Comparison of ENCODE assay signal across 8 mouse cellular contexts in genomic region chr13:56703222-56703870, GRCm38 (mm10). TPM values are rescaled to one million over a fixed set of nuclear protein-coding genes. Genes with fewer than 3 reads are reported as not detected.
A peak's percentile ranks its signal among the peaks of the same experiment; 100 is the strongest.
DNase-seq lines count a peak whose midpoint lies in the region; ATAC-seq and TF ChIP-seq lines count a peak whose summit lies in the region.

No protein-coding gene starts in this region.

- ATAC-seq in G1E (ENCODE audit: extremely low read depth, insufficient number of reproducible peaks, low FRiP score, poor library complexity, severe bottlenecking) = peak; percentile 67
- ATAC-seq in cerebellum, adult (ENCODE audit: insufficient number of reproducible peaks, low FRiP score, low TSS enrichment) = peak; percentile 59
- peak; percentile 77 for ATAC-seq in forebrain, embryonic 14.5 days

- peak overlapping the region; percentile 99 for H3K27ac ChIP-seq in forebrain, embryonic 14.5 days (ENCODE audit: low read depth, low read length)

- H3K4me2 ChIP-seq in forebrain, embryonic 14.5 days (ENCODE audit: low read length) = peak overlapping the region; percentile 78

- WGBS in forebrain, embryonic 14.5 days = under 1% methylated on average over 65 of the region's 80 CpGs

- DNase-seq in G1E (ENCODE audit: low spot score) = peak; percentile 77
- DNase-seq in forebrain, embryonic 14.5 days (ENCODE audit: low spot score) = peak; percentile 85
- peak; percentile 82 to 83 for DNase-seq in heart, postnatal 10 days
- DNase-seq in layer of hippocampus, adult 18-20 months (ENCODE audit: low spot score in 2 of 2) = peak; percentile 43 to 65
- DNase-seq in lung, postnatal 10 days = peak; percentile 85
- DNase-seq in ovary, postnatal 36 days (ENCODE audit: low spot score) = peak; percentile 74
- DNase-seq in thymus, postnatal 14 days = peak; percentile 75

- H3K4me3 ChIP-seq in G1E (ENCODE audit: low read depth, low read length) = peak overlapping the region; percentile 75
- H3K4me3 ChIP-seq in forebrain, embryonic 14.5 days (ENCODE audit: low read depth, low read length) = peak overlapping the region; percentile 69

- peaks cover 27% of the 10 kb centered on the region for H3K4me1 ChIP-seq in G1E (ENCODE audit: insufficient read depth, low read depth, low read length)
- peaks cover 31% of the 10 kb centered on the region for H3K4me1 ChIP-seq in forebrain, embryonic 14.5 days (ENCODE audit: control insufficient read depth, insufficient read depth, low read length)

- peak overlapping the region; percentile 92 for H3K9ac ChIP-seq in forebrain, embryonic 14.5 days (ENCODE audit: low read length)

- no peaks in the 10 kb centered on the region for H3K27me3 ChIP-seq in G1E (ENCODE audit: insufficient read depth, low read length)
- no peaks in the 10 kb centered on the region for H3K27me3 ChIP-seq in forebrain, embryonic 14.5 days (replicated peaks; ENCODE audit: control insufficient read depth, insufficient read depth, low read length)

- intact Hi-C loops in heart, postnatal 10 days (cut with DNase I) = no loop called here

- TF ChIP-seq CTCF in G1E (IDR thresholded peaks at IDR 0.05; ENCODE audit: low read depth, low read length) = no peak

- no peaks in the 10 kb centered on the region for H3K9me3 ChIP-seq in G1E (replicated peaks)
- H3K9me3 ChIP-seq in forebrain, embryonic 14.5 days (replicated peaks; ENCODE audit: control insufficient read depth, low read length) = no peaks in the 10 kb centered on the region

- peaks cover 26% of the 10 kb centered on the region for H3K36me3 ChIP-seq in G1E (replicated peaks)
- 0 out of 2 replicates have a peak, but pooled peaks cover 7% of the 10 kb centered on the region for H3K36me3 ChIP-seq in forebrain, embryonic 14.5 days (ENCODE audit: control insufficient read depth, insufficient read depth, low read length)

RNA-seq across cellular contexts. Expression of gene Smad5, which starts 0.5 kb away (rescaled TPM):
- total RNA-seq in G1E (2014; fragmentation: Nextera tagmentation) = 40.7 and 48.7 TPM in 2 replicates
- 10.8 and 15.2 TPM in 2 replicates for total RNA-seq in G1E (2017)
- polyA plus RNA-seq in G1E (2012) = 4.1 and 4.3 TPM in 2 replicates
- 39.7 and 45.8 TPM in 2 replicates for polyA plus RNA-seq in forebrain, embryonic 14.5 days (2014; fragmentation: Nextera tagmentation; extraction: Ambion mirVana)
- 10 to 100 TPM; 44.2 to 48.9 TPM for total RNA-seq in heart, postnatal 10 days (2021)
- total RNA-seq in layer of hippocampus, adult 18-20 months (2021) = 10 to 100 TPM; 26.0 to 26.4 TPM

RNA-seq across cellular contexts. Expression of gene Gm45623, which starts 50.3 kb away (rescaled TPM):
- total RNA-seq in G1E (2014; fragmentation: Nextera tagmentation) = not detected in 2 replicates
- total RNA-seq in G1E (2017) = 0.05 TPM in 1 of 2 replicates, not detected in the other
- not detected in 2 replicates for polyA plus RNA-seq in G1E (2012)
- polyA plus RNA-seq in forebrain, embryonic 14.5 days (2014; fragmentation: Nextera tagmentation; extraction: Ambion mirVana) = 0.85 and 1.1 TPM in 2 replicates
- under 1 TPM in 1 of 2 experiments, not detected in 1; 0.22 TPM for total RNA-seq in heart, postnatal 10 days (2021)
- total RNA-seq in layer of hippocampus, adult 18-20 months (2021) = 1 to 10 TPM; 1.3 to 1.5 TPM

Comparison
In these comparisons a context has a peak if more than half of its experiments do, and no peak if none do; other contexts are left out.
1. Peak in every context shown above with its lines: DNase-seq, ATAC-seq, H3K4me3 ChIP-seq and H3K27ac ChIP-seq.